Mouse (Mus musculus) heart, postnatal 0 days (tissue): Measurements from ENCODE around the gene Usp25.

Source experiments
- CTCF ChIP-seq: IDR thresholded peaks from 2 replicates; pipeline ENCODE4 v1.5.1; 2016; ENCODE audit warnings: antibody characterized with exemption, control low read depth, low read depth
- EP300 ChIP-seq: IDR thresholded peaks from 2 replicates; pipeline ENCODE4 v1.6.1; 2016; ENCODE audit warnings: antibody characterized with exemption, low read depth

DNA sequence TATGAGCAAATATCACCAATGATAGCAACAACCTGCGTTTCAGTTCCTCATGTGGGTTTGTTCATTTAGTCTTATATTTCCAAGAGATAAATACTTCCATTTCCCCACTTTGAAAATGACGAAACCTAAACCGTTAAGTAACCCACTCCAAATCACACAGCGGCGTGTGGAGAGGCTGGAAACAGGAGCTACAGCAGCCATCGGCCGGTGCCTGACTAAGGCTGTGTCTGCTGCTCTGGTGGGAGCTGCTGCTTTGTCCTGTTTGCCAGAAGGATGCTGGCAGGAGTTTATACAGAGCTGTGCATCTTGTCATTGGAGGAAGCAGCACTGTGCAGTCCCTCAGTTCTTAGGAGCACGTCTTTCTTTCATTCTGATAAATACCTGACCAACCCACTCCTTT lies 21.2 kb downstream of the Usp25 start:
- TF ChIP-seq CTCF (no peak), EP300 (no peak)
